Mouse (Mus musculus) midbrain, embryonic 13.5 days (tissue): ENCODE results near the gene Nmt1. TPM values are rescaled to one million over a fixed set of nuclear protein-coding genes. Genes with fewer than 3 reads are reported as not detected.

Source experiments
- ATAC-seq: fragments of 200-750 bp; cut with Nextera tagmentation; 2 replicates; pipeline ENCODE4 v1.8.0; 2017; ENCODE audit warnings: mild to moderate bottlenecking, moderate TSS enrichment, moderate library complexity
- H3K27ac ChIP-seq: fragments of 300-500 bp; sonication (generic); 2 replicates; pipeline ENCODE4 v1.5.1; 2015; ENCODE audit warnings: inconsistent platforms, mild to moderate bottlenecking, moderate library complexity
- H3K27me3 ChIP-seq: fragments of 300-500 bp; sonication (generic); 2 replicates; pipeline ENCODE4 v1.6.1; 2015; ENCODE audit warnings: mild to moderate bottlenecking, inconsistent platforms
- H3K36me3 ChIP-seq: fragments of 300-500 bp; sonication (generic); 2 replicates; pipeline ENCODE4 v1.6.1; 2015; ENCODE audit warnings: mild to moderate bottlenecking, inconsistent platforms
- H3K4me1 ChIP-seq: fragments of 300-500 bp; sonication (generic); replicated peaks from 2 replicates; pipeline ENCODE4 v1.6.1; 2015; ENCODE audit warnings: inconsistent platforms
- H3K4me2 ChIP-seq: fragments of 300-500 bp; sonication (generic); replicated peaks from 2 replicates; pipeline ENCODE4 v1.6.1; 2015; ENCODE audit warnings: moderate library complexity, mild to moderate bottlenecking, inconsistent platforms
- H3K4me3 ChIP-seq: fragments of 300-500 bp; sonication (generic); replicated peaks from 2 replicates; pipeline ENCODE4 v1.5.1; 2015; ENCODE audit warnings: mild to moderate bottlenecking, inconsistent platforms
- H3K9ac ChIP-seq: fragments of 300-500 bp; sonication (generic); replicated peaks from 2 replicates; pipeline ENCODE4 v1.6.1; 2015; ENCODE audit warnings: mild to moderate bottlenecking, inconsistent platforms
- H3K9me3 ChIP-seq: fragments of 300-500 bp; sonication (generic); 2 replicates; pipeline ENCODE4 v1.6.1; 2016; ENCODE audit warnings: mild to moderate bottlenecking, inconsistent platforms
- WGBS: fragments of 180-500 bp; shearing (Covaris S2); methylation state at CpG from one replicate; pipeline ENCODE4 v1.1.7; 2015; 5-methylcytosine and 5-hydroxymethylcytosine counted together
- polyA plus RNA-seq: library from polyadenylated mRNA; unstranded; fragments of >200 nt; fragmentation: Nextera tagmentation; extraction: Ambion mirVana; gene quantifications from 2 replicates; pipeline ENCODE4 v1.2.1, GENCODE M21; 2015

Nmt1 gene
- polyA plus RNA-seq, 1 experiment from 2014 or later = 45.2 TPM

DNA sequence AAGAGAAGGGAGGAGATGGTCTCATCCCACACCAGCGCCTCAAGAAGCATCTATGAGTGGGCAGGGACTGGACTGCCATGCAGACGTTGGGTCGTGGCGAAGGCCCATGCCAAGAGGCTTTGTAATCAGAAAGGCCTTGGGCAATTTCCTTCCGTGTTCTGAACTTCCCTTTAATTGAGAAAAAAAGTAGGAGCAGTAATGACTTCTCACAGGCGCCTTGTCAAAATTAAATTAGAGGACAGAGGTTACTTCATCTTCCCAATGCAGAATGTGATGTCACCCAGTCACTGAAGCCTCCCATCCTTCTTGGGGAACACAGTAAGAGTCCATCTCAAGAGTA lies 21.0 kb upstream of the Nmt1 start:
- ATAC-seq = no peak
- H3K27me3 ChIP-seq = no peaks in the 10 kb centered on the region
- no peak overlapping the region for H3K4me2 ChIP-seq
- H3K9me3 ChIP-seq = no peaks in the 10 kb centered on the region
- peaks cover 24% of the 10 kb centered on the region for H3K4me1 ChIP-seq
- no peaks in the 10 kb centered on the region; the same call in 1 of the 2 replicates for H3K36me3 ChIP-seq
- H3K27ac ChIP-seq = no peak overlapping the region
- 92% methylated on average over 6 of the region's 6 CpGs for WGBS
- H3K4me3 ChIP-seq = no peak overlapping the region
- no peak overlapping the region for H3K9ac ChIP-seq

- 88% methylated on average over 7 of the region's 7 CpGs for WGBS
- Histone ChIP-seq H3K27ac (no peak overlapping the region), H3K36me3 (peaks cover 11% of the 10 kb centered on the region), H3K4me3 (no peak overlapping the region), H3K9ac (no peak overlapping the region), H3K9me3 (no peaks in the 10 kb centered on the region), H3K27me3 (no peaks in the 10 kb centered on the region), H3K4me2 (no peak overlapping the region), H3K4me1 (peaks cover 20% of the 10 kb centered on the region)
- no peak for ATAC-seq
Observed at GRCm38 (mm10) chr11:103008558-103008957, 19.4 kb upstream of the Nmt1 start.

DNA sequence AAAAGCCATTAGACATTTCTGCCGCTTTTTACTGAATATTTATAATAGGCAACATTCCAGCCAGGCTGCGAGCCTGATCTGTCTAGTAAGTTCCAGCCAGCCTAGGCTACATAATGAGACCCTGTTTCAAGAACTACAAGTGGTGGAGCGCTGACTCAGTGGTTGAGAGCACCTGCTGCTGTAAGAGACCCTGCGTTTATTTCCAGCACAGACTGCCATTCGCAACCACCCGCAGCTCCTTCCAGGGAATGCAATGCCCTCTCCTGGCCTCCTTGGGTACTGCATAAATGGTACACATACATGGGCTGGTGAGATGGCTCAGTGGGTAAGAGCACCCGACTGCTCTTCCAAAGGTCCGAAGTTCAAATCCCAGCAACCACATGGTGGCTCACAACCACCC lies 18.8 kb upstream of the Nmt1 start:
- Histone ChIP-seq H3K4me1 (peaks cover 20% of the 10 kb centered on the region), H3K4me3 (no peak overlapping the region), H3K27me3 (no peaks in the 10 kb centered on the region), H3K9ac (no peak overlapping the region), H3K9me3 (no peaks in the 10 kb centered on the region), H3K27ac (no peak overlapping the region), H3K4me2 (no peak overlapping the region), H3K36me3 (peaks cover 11% of the 10 kb centered on the region)
- ATAC-seq = no peak
- 91% methylated on average over 8 of the region's 8 CpGs for WGBS

DNA sequence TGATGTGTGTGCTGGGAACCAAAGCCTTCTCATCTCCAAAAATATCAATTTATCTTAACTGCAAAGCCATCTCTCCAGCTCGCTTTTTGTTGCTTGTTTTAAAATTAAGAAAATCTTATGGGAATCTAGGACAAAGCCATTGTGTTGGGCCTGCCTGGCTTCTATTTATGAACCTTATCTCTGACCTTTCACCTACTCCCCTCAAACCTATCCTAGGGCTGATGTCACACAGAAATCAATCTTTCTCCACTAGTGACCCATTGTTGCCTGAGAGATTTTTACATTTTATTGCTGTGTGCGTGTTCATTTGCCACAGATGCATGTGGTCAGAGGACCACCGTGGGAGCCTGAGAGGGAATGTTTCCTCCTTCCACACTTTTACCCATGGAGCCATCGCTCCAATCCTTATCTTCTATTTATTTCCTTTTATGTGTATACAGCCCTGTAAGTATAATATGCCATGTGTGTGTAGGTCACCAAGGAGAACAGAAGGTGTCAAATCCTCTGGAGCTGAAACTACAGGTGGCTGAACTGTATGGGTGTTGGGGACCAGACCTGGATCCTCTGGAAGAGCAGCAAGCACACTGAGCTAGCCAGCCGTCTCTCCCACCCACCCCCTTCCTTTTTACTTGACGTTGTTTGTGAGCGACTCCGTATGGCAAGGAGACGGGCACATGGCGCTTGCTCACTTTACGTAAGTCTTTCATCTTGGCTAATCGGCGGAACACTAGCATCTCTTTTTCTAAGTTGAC lies 17.4 kb upstream of the Nmt1 start:
- Histone ChIP-seq H3K4me2 (no peak overlapping the region), H3K4me1 (peaks cover 31% of the 10 kb centered on the region), H3K9me3 (no peaks in the 10 kb centered on the region), H3K4me3 (no peak overlapping the region), H3K36me3 (peaks cover 11% of the 10 kb centered on the region), H3K9ac (no peak overlapping the region), H3K27ac (no peak overlapping the region), H3K27me3 (no peaks in the 10 kb centered on the region)
- WGBS = 92% methylated on average over 13 of the region's 13 CpGs
- no peak for ATAC-seq

- H3K27ac ChIP-seq = no peak overlapping the region
- WGBS = 96% methylated on average over 2 of the region's 2 CpGs
Observed at GRCm38 (mm10) chr11:103011206-103011497, 16.8 kb upstream of the Nmt1 start.

DNA sequence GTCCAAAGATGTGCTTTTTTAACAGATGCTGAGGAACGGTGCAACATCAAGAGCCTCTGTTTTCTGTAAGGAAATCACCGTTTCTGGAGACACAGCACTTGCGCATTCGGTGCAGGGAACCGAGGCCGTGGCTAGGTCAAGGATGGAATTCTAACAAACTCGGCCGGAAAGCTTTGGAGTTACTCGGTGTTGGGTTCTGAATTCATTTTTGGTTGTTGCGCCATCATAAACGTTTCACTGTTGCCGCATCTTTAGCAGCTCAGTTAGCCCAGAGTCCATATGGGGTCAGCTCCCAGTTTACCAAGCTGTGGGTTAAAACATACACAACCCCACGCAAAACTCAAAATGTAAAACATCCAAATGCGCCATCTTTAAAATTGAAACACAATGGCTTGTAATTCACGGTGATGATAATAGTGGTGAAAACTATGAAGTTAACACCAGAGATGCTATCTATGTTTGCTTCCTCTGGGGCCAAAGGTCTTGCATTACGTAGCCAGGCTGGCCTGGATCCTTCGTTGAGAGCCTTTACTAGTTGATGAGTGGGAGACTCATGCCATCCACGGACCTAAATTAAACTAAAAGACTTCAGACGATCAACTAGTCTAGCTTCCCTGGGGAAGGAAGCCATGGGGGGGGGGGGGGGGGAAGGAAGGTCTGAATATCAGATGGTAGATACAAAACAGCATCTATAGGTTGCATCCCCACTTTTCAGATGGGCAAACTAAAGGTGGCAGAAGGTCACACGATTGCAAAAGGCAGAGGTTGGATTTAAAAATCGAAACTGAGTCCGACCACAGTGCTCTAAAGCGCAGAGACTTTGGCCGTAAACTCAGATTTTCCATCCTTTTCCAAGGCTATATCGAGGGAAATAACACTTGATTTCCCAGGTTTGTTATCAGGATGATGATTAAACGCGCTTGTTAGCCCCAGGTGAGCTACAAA lies 11.8 kb upstream of the Nmt1 start:
- WGBS = 47% methylated on average over 27 of the region's 27 CpGs
- 0 out of 2 replicates have a peak, but pooled peaks have one; percentile 3 for ATAC-seq

More at GRCm38 (mm10) chr11:103011206-103011497, 16.8 kb upstream of the Nmt1 start:
- no peak overlapping the region for H3K4me2 ChIP-seq
- peaks cover 37% of the 10 kb centered on the region for H3K4me1 ChIP-seq
- H3K27me3 ChIP-seq = no peaks in the 10 kb centered on the region
- no peak overlapping the region for H3K9ac ChIP-seq
- H3K4me3 ChIP-seq = no peak overlapping the region
- no peaks in the 10 kb centered on the region for H3K9me3 ChIP-seq
- H3K36me3 ChIP-seq = peaks cover 11% of the 10 kb centered on the region
- no peak for ATAC-seq

GRCm38 (mm10) chr11:103016930-103017329 lies 11.1 kb upstream of the Nmt1 start:
- Histone ChIP-seq H3K27me3 (no peaks in the 10 kb centered on the region), H3K4me3 (peak overlapping the region; percentile 80), H3K9ac (peak overlapping the region; percentile 86), H3K4me2 (peak overlapping the region; percentile 61), H3K36me3 (peaks cover 11% of the 10 kb centered on the region), H3K4me1 (peaks cover 24% of the 10 kb centered on the region), H3K9me3 (no peaks in the 10 kb centered on the region), H3K27ac (peak overlapping the region; percentile 95)
- ATAC-seq = peak; percentile 99
- under 1% methylated on average over 41 of the region's 41 CpGs for WGBS

More for the DNA sequence above, 11.8 kb upstream of the Nmt1 start:
- H3K36me3 ChIP-seq = peaks cover 11% of the 10 kb centered on the region
- H3K27me3 ChIP-seq = no peaks in the 10 kb centered on the region
- peak overlapping the region; percentile 61 for H3K4me2 ChIP-seq
- H3K9me3 ChIP-seq = no peaks in the 10 kb centered on the region
- H3K27ac ChIP-seq = peak overlapping the region; percentile 95
- peaks cover 24% of the 10 kb centered on the region for H3K4me1 ChIP-seq
- peak overlapping the region; percentile 86 for H3K9ac ChIP-seq
- H3K4me3 ChIP-seq = peak overlapping the region; percentile 80

GRCm38 (mm10) chr11:103017661-103018060 lies 10.3 kb upstream of the Nmt1 start:
- Histone ChIP-seq H3K9me3 (no peaks in the 10 kb centered on the region), H3K4me3 (no peak overlapping the region), H3K27ac (no peak overlapping the region), H3K4me2 (no peak overlapping the region), H3K4me1 (peaks cover 24% of the 10 kb centered on the region), H3K9ac (no peak overlapping the region), H3K27me3 (no peaks in the 10 kb centered on the region), H3K36me3 (peaks cover 9% of the 10 kb centered on the region)
- ATAC-seq = no peak
- WGBS = 78% methylated on average over 9 of the region's 9 CpGs

- no peak for ATAC-seq
- Histone ChIP-seq H3K4me1 (peaks cover 18% of the 10 kb centered on the region), H3K36me3 (no peaks in the 10 kb centered on the region), H3K9ac (no peak overlapping the region), H3K4me2 (no peak overlapping the region), H3K4me3 (no peak overlapping the region), H3K9me3 (no peaks in the 10 kb centered on the region), H3K27ac (no peak overlapping the region), H3K27me3 (no peaks in the 10 kb centered on the region)
- 78% methylated on average over 6 of the region's 6 CpGs for WGBS
Observed at GRCm38 (mm10) chr11:103018860-103019259, 9.1 kb upstream of the Nmt1 start.

DNA sequence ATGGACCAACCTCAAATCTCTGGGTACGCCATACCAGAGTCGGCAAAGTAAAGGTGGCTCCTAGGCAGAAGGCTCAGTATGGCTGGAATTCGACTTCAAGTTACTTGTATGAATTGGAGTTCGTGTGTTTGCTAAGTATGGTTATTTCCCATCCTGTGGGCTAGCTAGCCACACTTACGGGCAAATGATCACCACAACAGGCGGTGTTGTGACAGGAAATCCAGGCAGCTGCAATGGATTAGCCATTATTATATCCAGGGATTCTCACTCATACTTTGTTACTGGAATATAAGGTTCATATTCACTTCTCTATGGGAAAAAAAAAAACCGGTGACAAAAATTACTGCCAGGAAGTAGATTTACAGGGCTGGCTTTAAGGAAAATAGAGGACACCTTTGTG lies 8.7 kb upstream of the Nmt1 start:
- H3K9me3 ChIP-seq = no peaks in the 10 kb centered on the region
- no peak overlapping the region for H3K4me2 ChIP-seq
- peaks cover 18% of the 10 kb centered on the region for H3K4me1 ChIP-seq
- no peak overlapping the region for H3K27ac ChIP-seq
- ATAC-seq = no peak
- no peaks in the 10 kb centered on the region for H3K36me3 ChIP-seq
- H3K4me3 ChIP-seq = no peak overlapping the region
- H3K9ac ChIP-seq = no peak overlapping the region
- WGBS = 91% methylated on average over 7 of the region's 7 CpGs
- H3K27me3 ChIP-seq = no peaks in the 10 kb centered on the region

DNA sequence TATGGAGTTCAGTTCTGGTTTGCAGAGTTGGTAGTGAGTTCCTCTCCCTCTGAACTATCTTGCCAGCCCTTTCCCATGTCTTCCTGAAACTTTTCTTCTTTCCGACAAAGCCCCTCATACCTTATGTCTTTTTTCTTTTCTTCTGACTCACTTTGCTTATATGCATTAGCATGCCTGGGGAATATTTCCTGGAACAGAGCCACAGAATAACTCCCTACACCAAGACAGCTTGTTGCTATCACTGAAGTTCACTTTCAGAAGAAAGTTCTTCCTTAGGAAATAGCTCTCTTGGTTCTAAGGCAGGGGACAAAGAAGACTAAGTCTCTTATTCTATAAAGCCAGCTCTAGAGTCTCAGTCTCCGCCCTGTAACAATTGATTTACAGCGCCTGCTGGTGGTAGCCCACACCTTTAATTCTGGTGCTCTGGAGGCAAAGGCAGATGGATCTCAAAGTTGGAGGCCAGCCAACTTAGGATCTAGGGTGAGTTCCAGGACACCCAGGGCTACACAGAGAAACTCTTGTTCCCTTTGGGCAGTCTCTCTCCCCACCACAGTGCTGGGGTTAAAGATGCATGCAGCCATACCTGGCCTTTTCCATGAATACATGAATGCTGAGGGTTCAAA lies 7.2 kb upstream of the Nmt1 start:
- no peak overlapping the region for H3K4me2 ChIP-seq
- H3K27ac ChIP-seq = no peak overlapping the region
- no peaks in the 10 kb centered on the region for H3K27me3 ChIP-seq
- H3K9me3 ChIP-seq = no peaks in the 10 kb centered on the region
- 70% methylated on average over 3 of the region's 3 CpGs for WGBS
- H3K4me3 ChIP-seq = no peak overlapping the region
- no peak for ATAC-seq
- peaks cover 7% of the 10 kb centered on the region; the same call in 1 of the 2 replicates for H3K36me3 ChIP-seq
- peaks cover 5% of the 10 kb centered on the region for H3K4me1 ChIP-seq
- H3K9ac ChIP-seq = no peak overlapping the region

DNA sequence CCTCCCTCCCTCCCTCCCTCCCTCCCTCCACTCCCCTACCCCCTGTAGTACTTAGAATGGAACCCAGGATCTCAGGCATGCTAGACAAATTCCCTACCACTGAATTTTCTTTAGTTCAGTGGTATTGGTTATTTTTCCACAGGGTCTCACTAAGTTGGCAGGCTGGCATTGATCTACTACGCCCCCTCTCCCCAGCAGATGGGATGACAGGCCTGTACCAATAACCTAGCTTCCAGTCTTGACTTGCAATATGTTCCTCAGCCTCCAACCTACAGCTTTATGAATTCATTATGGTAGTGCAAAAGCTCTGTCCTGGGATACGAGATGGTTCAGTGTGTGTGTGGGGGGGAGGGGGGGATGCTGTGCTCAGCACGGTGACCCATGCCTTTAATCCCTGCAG lies 4.0 kb upstream of the Nmt1 start:
- Histone ChIP-seq H3K9me3 (no peaks in the 10 kb centered on the region), H3K4me1 (peaks cover 12% of the 10 kb centered on the region), H3K4me2 (no peak overlapping the region), H3K9ac (no peak overlapping the region), H3K27ac (no peak overlapping the region), H3K36me3 (peaks cover 7% of the 10 kb centered on the region; the same call in 1 of the 2 replicates), H3K4me3 (no peak overlapping the region), H3K27me3 (no peaks in the 10 kb centered on the region)
- ATAC-seq = no peak
- WGBS = 86% methylated on average over 3 of the region's 3 CpGs
